Mouse (Mus musculus) forebrain, embryonic 16.5 days (tissue): ENCODE results near the gene Mipol1. TPM values are rescaled to one million over a fixed set of nuclear protein-coding genes. Genes with fewer than 3 reads are reported as not detected.
"Not testable (repeated sequence)": the region's sequence is repeated elsewhere in the genome, so short reads cannot be mapped to it uniquely, and the experiment has no call there.

ENCODE experiments used
- ATAC-seq: fragments of 200-750 bp; cut with Nextera tagmentation; 2 replicates; pipeline ENCODE4 v1.8.0; 2017; ENCODE audit warnings: mild to moderate bottlenecking, moderate library complexity
- H3K27ac ChIP-seq: fragments of 300-500 bp; sonication (generic); 2 replicates; pipeline ENCODE4 v1.5.1; 2014; ENCODE audit warnings: low read length, control low read depth
- H3K27me3 ChIP-seq: fragments of 300-500 bp; sonication (generic); replicated peaks from 2 replicates; pipeline ENCODE4 v1.6.1; 2014; ENCODE audit warnings: low read length; ENCODE audit not compliant: control insufficient read depth, insufficient read depth
- H3K36me3 ChIP-seq: fragments of 300-500 bp; sonication (generic); 2 replicates; pipeline ENCODE4 v1.6.1; 2014; ENCODE audit not compliant: control insufficient read depth, insufficient read depth
- H3K4me1 ChIP-seq: fragments of 300-500 bp; sonication (generic); replicated peaks from 2 replicates; pipeline ENCODE4 v1.6.1; 2014; ENCODE audit warnings: low read length; ENCODE audit not compliant: control insufficient read depth, insufficient read depth
- H3K4me2 ChIP-seq: fragments of 300-500 bp; sonication (generic); 2 replicates; pipeline ENCODE4 v1.6.1; 2014; ENCODE audit warnings: mild to moderate bottlenecking, low read length, control low read depth
- H3K4me3 ChIP-seq: fragments of 300-500 bp; sonication (generic); replicated peaks from 2 replicates; pipeline ENCODE4 v1.5.1; 2014; ENCODE audit warnings: mild to moderate bottlenecking, low read length, control low read depth
- H3K9ac ChIP-seq: fragments of 300-500 bp; sonication (generic); replicated peaks from 2 replicates; pipeline ENCODE4 v1.6.1; 2014; ENCODE audit warnings: low read depth, low read length, control low read depth
- H3K9me3 ChIP-seq: fragments of 300-500 bp; sonication (generic); 2 replicates; pipeline ENCODE4 v1.6.1; 2016; ENCODE audit warnings: low read length; ENCODE audit not compliant: control insufficient read depth
- WGBS: fragments of 180-500 bp; shearing (Covaris S2); extraction: QIAGEN DNeasy Blood & Tissue Kit; methylation state at CpG from one replicate; pipeline ENCODE4 v1.1.7; 2014; 5-methylcytosine and 5-hydroxymethylcytosine counted together
- polyA plus RNA-seq: library from polyadenylated mRNA; unstranded; fragments of >200 nt; fragmentation: Nextera tagmentation; extraction: Ambion mirVana; gene quantifications from 2 replicates; pipeline ENCODE4 v1.2.1, GENCODE M21; 2015

Gene Mipol1
- polyA plus RNA-seq, 1 experiment from 2014 or later: 6.6 TPM

DNA sequence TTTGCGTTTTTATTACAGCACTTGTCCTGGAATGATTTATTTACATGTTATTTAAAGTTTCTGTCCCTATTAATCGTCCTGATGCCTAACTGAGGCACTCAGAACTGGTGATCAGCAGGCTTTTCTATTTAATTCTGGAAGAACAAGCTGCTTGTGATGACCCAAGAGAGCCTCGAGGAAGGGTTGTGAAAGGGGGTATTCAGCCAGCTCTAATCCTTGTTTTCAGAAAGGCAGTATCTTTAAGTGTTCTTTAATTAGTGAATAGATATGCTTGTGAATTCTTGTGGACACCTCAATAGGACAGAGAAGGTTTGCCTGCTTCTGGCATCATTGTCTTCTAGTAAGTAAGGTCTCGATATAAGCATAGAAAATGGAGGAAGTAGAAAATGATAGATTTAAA lies 170.0 kb downstream of the Mipol1 start:
- no peaks in the 10 kb centered on the region for H3K27me3 ChIP-seq
- ATAC-seq: no peak

DNA sequence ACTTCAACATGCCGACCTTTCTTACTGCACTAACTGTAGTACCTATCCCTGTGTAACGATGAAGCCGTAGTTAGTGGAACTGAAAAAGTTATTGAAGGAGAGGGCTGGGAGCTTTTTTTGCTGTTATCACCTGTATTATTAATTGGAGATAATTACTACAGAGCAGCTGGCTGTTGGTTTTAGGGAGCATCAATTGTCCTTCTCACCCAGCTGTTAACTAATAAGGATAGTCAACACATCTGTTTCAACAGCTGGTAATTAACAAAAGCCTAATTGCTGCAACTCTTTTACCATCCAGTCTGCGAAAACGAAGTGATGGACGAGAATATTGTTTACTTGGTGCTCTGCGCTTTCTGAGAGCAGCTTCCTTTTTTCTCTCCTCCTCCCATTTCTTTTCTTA lies 170.9 kb downstream of the Mipol1 start:
- H3K36me3 ChIP-seq: no peaks in the 10 kb centered on the region
- no peak for ATAC-seq
- WGBS: 1% methylated on average over 7 of the region's 7 CpGs
- no peak overlapping the region for H3K9ac ChIP-seq
- H3K4me1 ChIP-seq: peaks cover 5% of the 10 kb centered on the region
- H3K27me3 ChIP-seq: no peaks in the 10 kb centered on the region
- H3K9me3 ChIP-seq: no peaks in the 10 kb centered on the region
- no peak overlapping the region for H3K27ac ChIP-seq
- H3K4me3 ChIP-seq: no peak overlapping the region
- H3K4me2 ChIP-seq: no peak overlapping the region

More for the DNA sequence above, 170.0 kb downstream of the Mipol1 start:
- Histone ChIP-seq H3K4me3 (no peak overlapping the region), H3K27ac (no peak overlapping the region), H3K9ac (no peak overlapping the region), H3K4me2 (no peak overlapping the region), H3K4me1 (peaks cover 5% of the 10 kb centered on the region), H3K9me3 (no peaks in the 10 kb centered on the region), H3K36me3 (no peaks in the 10 kb centered on the region)
- 6% methylated on average over 4 of the region's 4 CpGs for WGBS

GRCm38 (mm10) chr12:57402360-57402759 lies 172.1 kb downstream of the Mipol1 start:
- Histone ChIP-seq H3K4me2 (no peak overlapping the region), H3K9ac (no peak overlapping the region), H3K4me1 (peaks cover 5% of the 10 kb centered on the region), H3K9me3 (no peaks in the 10 kb centered on the region), H3K36me3 (no peaks in the 10 kb centered on the region), H3K27ac (no peak overlapping the region), H3K27me3 (no peaks in the 10 kb centered on the region), H3K4me3 (no peak overlapping the region)
- WGBS: 79% methylated on average over 6 of the region's 6 CpGs
- no peak for ATAC-seq

GRCm38 (mm10) chr12:57409976-57410375 lies 179.7 kb downstream of the Mipol1 start:
- ATAC-seq: no peak
- Histone ChIP-seq H3K27me3 (no peaks in the 10 kb centered on the region), H3K4me2 (no peak overlapping the region), H3K27ac (no peak overlapping the region), H3K36me3 (no peaks in the 10 kb centered on the region), H3K4me1 (no peaks in the 10 kb centered on the region), H3K9ac (no peak overlapping the region), H3K4me3 (no peak overlapping the region), H3K9me3 (no peaks in the 10 kb centered on the region)

- 84% methylated on average over 3 of the region's 3 CpGs for WGBS
Observed at GRCm38 (mm10) chr12:57413833-57414232, 183.6 kb downstream of the Mipol1 start.

DNA sequence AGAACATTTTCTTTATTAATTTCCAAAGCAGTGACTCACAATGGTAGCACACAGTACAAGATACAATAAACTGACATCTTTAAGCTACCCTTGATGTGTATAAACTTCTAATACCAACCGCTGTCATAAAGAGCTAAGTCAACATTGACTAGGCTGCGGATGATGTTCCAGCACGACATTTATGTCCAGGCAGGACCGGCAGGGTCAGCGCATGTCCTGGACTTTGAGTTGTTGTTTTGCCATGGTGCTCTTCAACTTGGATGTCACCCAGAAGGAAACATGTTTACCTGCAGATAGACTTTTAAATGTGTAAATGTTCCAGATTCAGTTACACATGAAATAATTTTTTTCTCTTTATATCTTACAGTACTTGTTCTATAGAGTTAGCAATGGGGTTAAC lies 194.7 kb downstream of the Mipol1 start:
- no peak for ATAC-seq
- H3K4me3 ChIP-seq: no peak overlapping the region
- H3K27ac ChIP-seq: no peak overlapping the region
- no peaks in the 10 kb centered on the region for H3K27me3 ChIP-seq
- H3K4me1 ChIP-seq: no peaks in the 10 kb centered on the region
- no peaks in the 10 kb centered on the region for H3K9me3 ChIP-seq
- no peak overlapping the region for H3K4me2 ChIP-seq
- H3K9ac ChIP-seq: no peak overlapping the region
- H3K36me3 ChIP-seq: no peaks in the 10 kb centered on the region
- WGBS: 94% methylated on average over 5 of the region's 5 CpGs

More at GRCm38 (mm10) chr12:57413833-57414232, 183.6 kb downstream of the Mipol1 start:
- Histone ChIP-seq H3K27me3 (no peaks in the 10 kb centered on the region), H3K4me3 (no peak overlapping the region), H3K9me3 (no peaks in the 10 kb centered on the region), H3K4me1 (no peaks in the 10 kb centered on the region), H3K9ac (no peak overlapping the region), H3K27ac (no peak overlapping the region), H3K4me2 (no peak overlapping the region), H3K36me3 (no peaks in the 10 kb centered on the region)
- no peak for ATAC-seq

GRCm38 (mm10) chr12:57428243-57428642 lies 198.0 kb downstream of the Mipol1 start:
- Histone ChIP-seq H3K9me3 (no peaks in the 10 kb centered on the region), H3K36me3 (no peaks in the 10 kb centered on the region), H3K4me2 (no peak overlapping the region), H3K27me3 (no peaks in the 10 kb centered on the region), H3K4me3 (no peak overlapping the region), H3K4me1 (no peaks in the 10 kb centered on the region), H3K27ac (no peak overlapping the region), H3K9ac (no peak overlapping the region)
- 92% methylated on average over 3 of the region's 3 CpGs for WGBS
- ATAC-seq: no peak

DNA sequence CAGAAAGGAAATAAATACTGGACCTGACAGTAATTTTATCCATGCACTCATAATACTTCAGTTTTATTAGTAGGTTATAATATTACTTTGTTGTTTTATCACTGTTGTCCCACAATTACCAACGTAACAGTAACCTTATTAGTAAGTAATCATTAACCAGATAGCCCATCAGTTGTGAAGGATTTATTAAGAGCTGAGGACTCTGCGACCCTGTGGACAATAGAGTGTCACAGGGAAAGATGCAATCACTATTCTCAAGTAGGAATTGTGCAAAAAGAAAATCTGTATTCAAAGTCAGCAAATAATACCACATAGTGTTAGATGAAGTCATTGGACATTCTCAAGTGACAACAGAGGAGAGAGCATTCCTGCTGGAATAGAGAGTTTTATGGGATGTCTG lies 198.5 kb downstream of the Mipol1 start:
- Histone ChIP-seq H3K36me3 (no peaks in the 10 kb centered on the region), H3K4me1 (no peaks in the 10 kb centered on the region), H3K4me3 (no peak overlapping the region), H3K9ac (no peak overlapping the region), H3K9me3 (no peaks in the 10 kb centered on the region), H3K27me3 (no peaks in the 10 kb centered on the region), H3K27ac (no peak overlapping the region), H3K4me2 (no peak overlapping the region)
- 78% methylated on average over 2 of the region's 2 CpGs for WGBS
- ATAC-seq: no peak

DNA sequence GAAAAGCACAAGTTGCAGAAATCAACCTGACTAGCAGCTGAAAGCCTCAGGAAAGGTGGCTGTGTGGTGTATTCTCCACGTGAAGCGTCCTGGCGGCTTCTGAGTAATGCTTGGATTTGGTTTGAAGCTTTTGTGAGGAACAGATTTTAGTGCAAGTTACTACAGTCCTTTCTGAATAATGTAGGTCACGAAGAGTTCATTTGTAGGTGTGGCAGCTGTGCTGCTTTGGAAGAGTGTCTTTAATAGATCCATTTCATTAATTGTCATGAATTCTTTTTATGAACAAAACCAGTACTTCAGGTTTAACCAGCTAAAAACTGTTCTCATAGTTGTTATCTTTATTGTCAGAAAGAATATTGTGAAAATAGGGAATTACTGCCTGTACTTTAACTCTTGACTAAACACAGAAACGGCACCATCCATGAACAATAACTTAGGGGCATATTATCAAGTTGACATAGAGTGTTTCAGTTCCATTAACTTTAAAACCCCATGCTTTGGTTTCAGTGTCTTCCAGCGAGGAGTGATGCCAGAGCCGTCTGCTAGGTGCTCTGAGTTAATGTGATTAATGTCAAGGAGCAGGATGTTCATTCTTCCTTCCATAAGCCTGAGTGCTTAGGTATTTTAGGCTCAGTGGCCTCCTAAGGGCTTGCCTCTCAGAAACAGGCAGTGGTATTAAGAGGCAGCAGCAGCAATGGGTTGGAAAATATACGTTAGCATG lies 206.9 kb downstream of the Mipol1 start:
- not testable (repeated sequence) for H3K4me1 ChIP-seq, H3K36me3 ChIP-seq, ATAC-seq, H3K4me2 ChIP-seq, H3K9me3 ChIP-seq, H3K27me3 ChIP-seq, H3K9ac ChIP-seq, H3K27ac ChIP-seq, H3K4me3 ChIP-seq
- 58% methylated on average over 8 of the region's 8 CpGs for WGBS
